Mouse (Mus musculus) ES-E14 (cell line): ENCODE results near the gene 1700025G04Rik.

Source experiments
- CHD2 ChIP-seq: IDR thresholded peaks from 2 replicates; pipeline ENCODE4 v1.6.1; 2014; ENCODE audit warnings: mild to moderate bottlenecking, low read depth, low read length, inconsistent platforms
- HCFC1 ChIP-seq: IDR thresholded peaks from 2 replicates; pipeline ENCODE4 v1.6.1; 2012; ENCODE audit warnings: low read length, inconsistent platforms, borderline replicate concordance; ENCODE audit not compliant: insufficient read depth
- ZC3H11A ChIP-seq: IDR thresholded peaks from 2 replicates; pipeline ENCODE4 v1.6.1; 2012; ENCODE audit warnings: low read depth, mild to moderate bottlenecking, inconsistent platforms, low read length, borderline replicate concordance

DNA sequence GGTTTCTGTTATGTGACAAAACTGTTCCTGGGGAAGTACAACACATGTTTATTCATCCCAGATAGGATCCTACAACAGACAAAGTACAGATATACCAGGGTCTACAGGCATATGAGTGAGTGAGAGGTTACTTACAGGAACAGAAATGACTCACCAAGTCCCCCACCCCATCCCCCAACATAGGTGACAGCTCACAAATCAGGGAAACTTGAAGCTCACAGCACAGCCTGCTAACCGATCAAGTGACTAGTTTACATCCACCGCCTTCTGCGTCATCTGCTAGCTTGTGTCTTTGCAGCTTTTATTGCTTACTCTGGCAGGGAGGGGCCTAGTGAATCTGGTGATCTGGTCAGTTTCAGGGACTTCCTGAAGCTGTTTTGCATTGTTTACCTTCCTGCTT is 47.5 kb downstream of the 1700025G04Rik start:
- TF ChIP-seq ZC3H11A (no peak), HCFC1 (no peak), CHD2 (no peak)
